Mouse (Mus musculus) yolk sac, embryonic 10.5 days (tissue): Measurements from ENCODE around the gene Olfr699.
"Not testable (repeated sequence)": the region's sequence is repeated elsewhere in the genome, so short reads cannot be mapped to it uniquely, and the experiment has no call there.

Source experiments
- DNase-seq: peaks from one replicate; pipeline ENCODE4 v3.0.0-alpha.2; 2017; ENCODE audit warnings: low spot score

Olfr699 gene

DNA sequence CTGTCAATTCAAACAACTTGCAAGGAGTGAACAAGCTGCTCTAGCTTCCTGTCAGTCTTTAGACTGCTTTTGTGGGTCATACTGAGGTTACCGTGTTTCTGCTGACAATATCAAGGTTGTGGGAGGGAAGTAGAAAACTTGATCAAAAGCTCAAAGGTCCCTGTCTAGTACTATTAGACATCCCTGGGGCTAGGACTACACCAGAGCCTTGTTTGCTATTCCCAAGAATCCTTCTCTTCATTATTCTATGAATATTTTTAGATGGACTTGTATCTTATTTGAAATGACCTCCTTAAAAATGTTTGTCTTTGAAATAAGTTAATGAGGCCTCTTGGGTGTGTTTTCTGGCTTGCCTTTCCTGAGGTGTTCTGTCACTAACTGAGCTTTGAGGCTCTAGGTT, at the start of gene Olfr699:
Gene Olfr699, minus strand, starts transcription at position 101 of the 400 bp plus-strand sequence.
- DNase-seq = no peak

DNA sequence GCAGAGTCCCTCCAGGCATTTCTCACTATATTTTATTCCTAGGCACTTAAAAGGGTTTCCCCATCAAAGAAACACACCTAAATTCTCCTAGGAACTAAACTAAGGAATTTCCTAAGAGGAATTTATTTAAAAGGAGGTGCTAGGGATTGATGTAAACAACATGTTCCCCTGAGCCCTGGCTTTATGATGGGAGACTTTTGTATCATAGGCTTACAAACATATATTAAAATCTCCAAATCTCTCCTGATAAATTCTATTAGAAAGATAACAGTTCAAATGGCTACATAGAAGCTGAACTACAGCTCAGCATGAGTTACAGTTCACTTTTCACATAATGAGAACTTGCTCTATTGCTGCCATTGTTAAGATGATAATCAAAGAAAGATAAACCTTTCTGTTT, 40.8 kb upstream of the Olfr699 start, which contains the start of gene Olfr702:
Gene Olfr702, minus strand, starts transcription at position 101 of the 400 bp plus-strand sequence.
- DNase-seq = no peak

DNA sequence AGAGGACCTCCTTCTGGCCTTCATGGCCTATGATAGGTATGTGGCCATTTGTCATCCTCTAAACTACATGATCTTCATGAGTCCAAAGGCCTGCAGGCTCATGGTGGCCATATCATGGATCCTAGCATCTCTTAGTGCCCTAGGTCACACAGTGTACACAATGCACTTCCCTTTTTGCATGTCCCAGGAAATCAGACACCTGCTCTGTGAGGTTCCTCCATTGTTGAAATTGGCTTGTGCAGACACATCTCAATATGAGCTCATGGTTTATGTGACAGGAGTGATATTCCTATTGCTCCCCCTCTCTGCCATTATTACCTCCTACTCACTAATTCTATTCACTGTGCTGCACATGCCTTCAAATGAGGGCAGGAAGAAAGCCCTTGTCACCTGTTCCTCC, 25.4 kb upstream of the Olfr699 start:
- no peak for DNase-seq

DNA sequence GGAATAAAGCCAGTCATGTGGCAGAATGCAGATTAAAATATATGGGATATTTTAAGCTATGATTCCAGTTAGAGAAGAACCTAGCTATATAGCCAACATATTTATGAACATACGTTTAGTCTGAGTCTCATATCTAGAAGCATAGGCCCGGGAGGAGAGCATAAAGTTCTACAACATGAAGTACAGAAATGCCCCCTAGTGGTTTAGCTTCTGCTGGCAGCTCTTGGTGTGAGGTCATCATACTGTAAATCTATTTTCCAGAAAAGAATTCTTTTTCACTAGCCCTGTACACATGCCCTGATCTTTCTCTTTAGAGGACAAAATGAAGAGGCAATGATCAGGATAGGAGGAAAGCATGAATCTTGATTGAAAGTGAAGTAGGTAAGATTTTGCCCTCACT, 22.8 kb upstream of the Olfr699 start:
- DNase-seq = no peak

DNA sequence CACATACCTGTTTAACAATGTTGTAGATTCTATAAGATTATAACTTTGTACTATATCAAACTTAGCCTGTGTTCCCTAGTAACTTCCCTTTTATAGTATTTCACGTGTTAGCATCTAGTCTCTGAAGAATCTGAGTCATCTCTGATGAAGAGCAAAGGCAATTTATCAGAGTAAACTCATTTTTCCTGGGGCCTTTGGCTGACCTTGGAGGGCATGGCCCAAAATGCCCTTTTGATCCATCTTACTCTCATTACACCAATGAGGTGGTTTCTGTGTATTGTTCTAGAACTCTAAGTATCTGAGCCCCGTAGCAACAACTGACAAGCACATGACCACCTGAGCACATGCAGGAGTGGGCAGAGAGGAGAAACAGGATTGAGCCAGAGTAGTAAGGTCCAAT, 20.8 kb upstream of the Olfr699 start, which contains the start of gene Olfr701:
Gene Olfr701, plus strand, starts transcription at position 301 of the 400 bp plus-strand sequence.
- DNase-seq = no peak

DNA sequence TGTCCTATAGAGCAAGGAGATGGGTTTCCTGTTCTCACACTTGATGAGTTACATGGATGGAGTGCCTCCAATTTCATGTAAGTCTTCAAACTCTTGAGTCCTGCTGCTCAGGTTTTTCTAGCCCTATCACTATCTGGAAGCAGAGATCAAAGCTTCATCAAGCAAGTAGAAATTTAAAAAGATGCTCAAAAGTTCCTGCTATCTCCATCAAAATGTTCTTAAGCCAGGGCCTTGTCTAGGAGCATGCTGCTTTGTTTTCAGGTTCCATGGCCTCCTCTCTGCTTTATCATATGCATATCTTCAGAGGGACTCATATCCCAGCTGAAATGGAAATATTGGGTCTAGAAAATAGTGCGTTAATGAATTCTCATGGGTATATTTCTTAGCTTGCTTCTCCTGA, 15.7 kb upstream of the Olfr699 start, which contains the start of gene Olfr700:
Gene Olfr700, minus strand, starts transcription at position 101 of the 400 bp plus-strand sequence.
- DNase-seq = no peak

DNA sequence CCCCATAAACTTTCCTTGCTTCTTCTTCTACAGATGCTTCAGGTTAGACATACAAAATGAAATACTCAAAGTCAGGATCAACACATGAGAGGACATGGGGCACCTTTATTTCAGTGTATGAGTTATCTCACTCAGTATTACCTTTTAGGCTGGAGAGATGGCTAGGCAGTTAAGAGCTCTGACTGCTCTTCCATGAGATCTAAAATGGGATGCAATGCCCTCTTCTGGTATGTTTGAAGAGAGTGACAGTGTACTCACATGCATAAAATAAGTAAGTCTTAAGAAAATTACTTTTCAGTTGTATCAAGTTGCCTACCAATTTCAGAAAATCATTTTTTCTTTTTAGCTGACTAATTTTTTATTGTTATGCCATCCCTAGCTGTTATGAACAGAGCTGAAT, 4.7 kb downstream of the Olfr699 start:
- DNase-seq = no peak

DNA sequence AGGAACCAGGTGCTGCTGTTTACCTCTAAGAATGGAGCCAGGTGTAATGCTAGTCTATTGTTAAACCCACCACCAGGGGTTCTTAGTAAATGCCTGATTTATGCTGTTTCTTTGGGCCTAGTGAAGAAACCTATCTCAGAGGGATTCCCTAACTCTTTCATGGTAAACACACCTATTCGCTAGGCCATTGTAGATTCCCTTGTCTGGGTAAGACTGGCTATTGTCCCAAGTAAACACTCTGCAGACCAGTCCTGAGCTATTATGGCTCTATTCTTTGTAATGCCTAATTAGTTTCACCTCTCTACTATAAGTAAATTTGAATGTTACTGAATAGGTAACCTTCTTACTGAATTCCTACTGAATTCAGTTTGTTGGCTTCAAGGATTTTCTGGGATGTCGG, 32.0 kb downstream of the Olfr699 start:
- DNase-seq = not testable (repeated sequence)

DNA sequence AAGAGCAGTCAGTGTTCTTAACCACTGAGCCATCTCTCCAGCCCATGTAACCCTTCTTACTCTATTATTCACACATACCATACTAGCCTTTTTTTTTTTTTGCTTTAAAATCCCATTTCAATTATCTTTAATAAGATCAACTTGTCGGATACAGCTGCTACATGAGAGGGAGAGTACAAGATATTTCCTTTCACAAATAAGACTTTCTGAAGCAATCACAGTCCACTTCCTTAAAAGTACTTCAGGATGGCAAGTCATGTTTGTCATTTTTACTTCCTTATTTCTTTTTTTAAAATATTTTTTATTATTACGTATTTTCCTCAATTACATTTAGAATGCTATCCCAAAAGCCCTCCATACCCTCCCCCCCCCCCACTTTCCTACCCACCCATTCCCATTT, 34.2 kb downstream of the Olfr699 start:
- no peak for DNase-seq

DNA sequence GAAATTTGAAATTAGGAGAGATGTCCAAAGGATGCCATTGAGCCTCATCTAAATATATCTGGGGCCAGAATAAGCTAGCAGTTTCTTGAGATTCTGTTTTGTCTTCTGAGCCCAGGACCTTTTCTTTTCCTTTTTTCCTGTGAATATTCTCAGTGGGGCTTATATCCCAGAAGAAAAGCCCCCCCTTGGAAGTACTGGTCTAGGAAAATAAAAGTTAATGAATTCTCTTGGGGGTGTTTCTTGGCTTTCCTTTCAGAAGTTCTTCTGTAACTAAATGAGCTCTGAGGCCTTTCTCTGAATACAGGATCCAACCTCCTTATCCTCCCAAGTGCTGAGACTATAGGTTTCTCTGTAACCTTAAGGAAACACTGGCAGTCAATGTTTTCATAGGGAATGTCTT, 37.7 kb downstream of the Olfr699 start, which contains the start of gene Olfr698:
Gene Olfr698, minus strand, starts transcription at position 101 of the 400 bp plus-strand sequence.
- DNase-seq = no peak

DNA sequence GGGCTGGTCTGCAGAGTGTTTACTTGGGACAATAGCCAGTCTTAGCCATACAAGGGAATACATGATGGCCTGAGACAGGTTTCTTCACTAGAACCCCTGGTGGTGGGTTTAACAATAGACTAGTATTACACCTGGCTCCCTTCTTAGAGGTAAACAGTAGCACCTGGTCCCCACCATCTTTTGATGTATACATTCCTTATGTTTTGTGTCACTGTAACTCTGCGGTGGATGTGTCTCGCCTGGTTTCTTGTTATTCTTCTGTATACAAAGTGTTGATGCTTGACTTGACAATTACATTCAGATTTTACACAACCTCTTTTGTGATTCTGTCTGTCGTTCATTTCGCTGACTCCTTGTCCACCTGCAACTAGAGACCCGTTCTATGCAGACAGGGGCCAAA, 47.2 kb downstream of the Olfr699 start:
- no peak for DNase-seq

DNA sequence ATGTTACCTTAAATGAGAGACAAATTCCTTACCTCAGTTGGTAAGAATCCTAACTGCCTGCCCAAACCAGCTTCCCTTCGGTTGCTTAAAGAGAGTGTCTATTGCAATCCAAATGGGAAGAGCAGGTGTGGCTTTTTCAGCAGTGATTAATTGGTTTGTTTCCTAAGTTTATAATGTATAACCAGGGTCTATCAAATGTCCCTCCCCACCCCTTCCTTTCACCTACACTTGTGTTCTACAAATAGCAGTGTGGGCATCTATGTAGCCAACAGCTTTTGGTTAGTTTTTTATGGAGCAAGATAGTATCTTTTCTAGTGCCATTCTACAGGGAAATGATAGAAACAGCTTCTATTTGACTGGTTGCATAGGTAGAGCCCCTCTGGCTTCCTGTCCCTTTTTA, 50.7 kb downstream of the Olfr699 start, which contains the start of gene Olfr697:
Gene Olfr697, minus strand, starts transcription at position 101 of the 400 bp plus-strand sequence.
- no peak for DNase-seq
